ENCODE assay signal across 10 mouse cellular contexts in genomic region chr6:116468081-116468480, GRCm38 (mm10). TPM values are rescaled to one million over a fixed set of nuclear protein-coding genes. Genes with fewer than 3 reads are reported as not detected.
DNase-seq lines count a peak whose midpoint lies in the region; ATAC-seq and TF ChIP-seq lines count a peak whose summit lies in the region.
"Had no signal": no experiment of that assay in that cellular context is flagged by ENCODE, and none has a peak within 500 bp of the region (broad histone marks: within the 10 kb centered on the region; RNA-seq: fewer than 3 reads in every experiment).

No protein-coding gene starts in this region.

- TF ChIP-seq CTCF in left cerebral cortex, adult 2 months (IDR thresholded peaks at IDR 0.05) = peak; percentile 63
- peak in 2 of 3 experiments; percentile 60 to 66; a peak in 4 of 6 replicates for TF ChIP-seq CTCF in MEL (IDR thresholded peaks at IDR 0.05 in 2 of 3, conservative IDR thresholded peaks at IDR 0.05 in 1 of 3; ENCODE audit: control insufficient read depth in 1 of 3, insufficient read depth in 1 of 3, low read depth in 2 of 3, low read length in 3 of 3, poor library complexity in 1 of 3, severe bottlenecking in 1 of 3)

- no peak for DNase-seq in left cerebral cortex, adult 2 months (ENCODE audit: extremely low spot score in 1 of 2, low spot score in 2 of 2)
- no peak for DNase-seq in left cerebral cortex, adult 18-20 months (ENCODE audit: low spot score in 2 of 2)
- DNase-seq in MEL (ENCODE audit: low read depth, low spot score) (peak; percentile 58), adipocyte (ENCODE audit: low spot score) (peak; percentile 83)
- no peak for DNase-seq in cerebellum, adult 11-12 months
- no peak for DNase-seq in adrenal gland, postnatal 14 days

- H3K9me3 ChIP-seq in MEL (replicated peaks; ENCODE audit: insufficient read depth, low read length) = no peaks in the 10 kb centered on the region
- H3K9me3 ChIP-seq: hindbrain, embryonic 15.5 days; megakaryocyte, embryonic 14.5 days had no signal

- no peaks in the 10 kb centered on the region for H3K27me3 ChIP-seq in MEL (ENCODE audit: control insufficient read depth in 1 of 2, insufficient read depth in 2 of 2, low read length in 2 of 2)
- H3K27me3 ChIP-seq: hindbrain, embryonic 15.5 days; megakaryocyte, embryonic 14.5 days had no signal

- H3K4me3 ChIP-seq in left cerebral cortex, adult 2 months = no peak overlapping the region
- no peak overlapping the region for H3K4me3 ChIP-seq in MEL (ENCODE audit: control insufficient read depth in 1 of 2, insufficient read depth in 1 of 2, low read depth in 2 of 2, low read length in 2 of 2)
- H3K4me3 ChIP-seq: hindbrain, embryonic 15.5 days; megakaryocyte, embryonic 14.5 days had no signal

- peak; percentile 81 for ATAC-seq in megakaryocyte-erythroid progenitor cell, adult 5-6 weeks (replicated peaks; ENCODE audit: low FRiP score, low TSS enrichment, poor library complexity, severe bottlenecking)

- H3K27ac ChIP-seq in left cerebral cortex, adult 2 months = no peak overlapping the region
- no peak overlapping the region for H3K27ac ChIP-seq in MEL (ENCODE audit: control insufficient read depth, low read depth, low read length)
- H3K27ac ChIP-seq: hindbrain, embryonic 15.5 days had no signal

- no peak for TF ChIP-seq POLR2A in MEL (IDR thresholded peaks at IDR 0.05; ENCODE audit: control insufficient read depth in 1 of 2, insufficient read depth in 1 of 2, low read depth in 1 of 2, low read length in 2 of 2, poor library complexity in 1 of 2)

- H3K4me1 ChIP-seq in MEL (ENCODE audit: control insufficient read depth in 1 of 2, insufficient read depth in 2 of 2, low read length in 2 of 2) = no peaks in the 10 kb centered on the region
- H3K4me1 ChIP-seq: hindbrain, embryonic 15.5 days had no signal

- H3K36me3 ChIP-seq in MEL (ENCODE audit: control insufficient read depth in 1 of 2, insufficient read depth in 2 of 2, low read length in 2 of 2) = no peaks in the 10 kb centered on the region
- H3K36me3 ChIP-seq: hindbrain, embryonic 15.5 days had no signal

- TF ChIP-seq EP300 in MEL (IDR thresholded peaks at IDR 0.05; ENCODE audit: low read depth in 1 of 2, low read length in 2 of 2) = no peak

- intact Hi-C loops in left cerebral cortex, adult 2 months (cut with DNase I) = no loop called here

- TF ChIP-seq RAD21 in MEL (IDR thresholded peaks at IDR 0.05; ENCODE audit: low read depth, low read length) = peak; percentile 52

- no peak overlapping the region for H3K9ac ChIP-seq in MEL (ENCODE audit: control insufficient read depth, low read depth, low read length, poor library complexity, severe bottlenecking)
- H3K9ac ChIP-seq: hindbrain, embryonic 15.5 days had no signal

- no peaks in the 10 kb centered on the region for H3K79me2 ChIP-seq in MEL (ENCODE audit: control insufficient read depth, insufficient read depth, low read length, poor library complexity)

TF ChIP-seq in MEL, 35 proteins besides CTCF, POLR2A, EP300 and RAD21:
- peak; percentile 69 for TF ChIP-seq SMC3 (IDR thresholded peaks at IDR 0.05; ENCODE audit: low read depth, low read length)
- TF ChIP-seq MYB (IDR thresholded peaks at IDR 0.05; ENCODE audit: low read depth, low read length) = no peak
- TF ChIP-seq ETS1 (IDR thresholded peaks at IDR 0.05; ENCODE audit: low read depth, low read length) = no peak

RNA-seq across cellular contexts. Expression of gene Alox5, which starts 7.1 kb away (rescaled TPM):
- 1 to 10 TPM; 1.7 to 2.6 TPM for total RNA-seq in left cerebral cortex, adult 2 months (2021)
- 1 to 10 TPM; 1.4 to 1.5 TPM for total RNA-seq in left cerebral cortex, adult 18-20 months (2021)
- total RNA-seq in MEL (2012; rRNA removed) = 1.1 and 1.6 TPM in 2 replicates
- polyA plus RNA-seq in MEL (2012; ENCODE audit: insufficient read depth in 1 of 2, insufficient read length in 2 of 2, low read depth in 1 of 2, low replicate concordance in 2 of 2, missing spikeins in 1 of 2) = 1 to 10 TPM in 1 of 2 experiments, not detected in 1; 5.7 TPM
- total RNA-seq in megakaryocyte-erythroid progenitor cell, adult 5-6 weeks (2014; fragmentation: Nextera tagmentation) = 3.2 and 4.4 TPM in 2 replicates
- total RNA-seq in megakaryocyte-erythroid progenitor cell, adult 5-6 weeks (2017) = 4.2 and 5.7 TPM in 2 replicates
- 1.5 and 2.7 TPM in 2 replicates for total RNA-seq in adrenal gland, postnatal 14 days (2021)

RNA-seq across cellular contexts. Expression of gene Olfr211, which starts 20.8 kb away (rescaled TPM):
- total RNA-seq in left cerebral cortex, adult 2 months (2021) = not detected
- total RNA-seq in left cerebral cortex, adult 18-20 months (2021) = not detected
- total RNA-seq in MEL (2012; rRNA removed) = not detected in 2 replicates
- not detected for polyA plus RNA-seq in MEL (2012; ENCODE audit: insufficient read depth in 1 of 2, insufficient read length in 2 of 2, low read depth in 1 of 2, low replicate concordance in 2 of 2, missing spikeins in 1 of 2)
- total RNA-seq in megakaryocyte-erythroid progenitor cell, adult 5-6 weeks (2014; fragmentation: Nextera tagmentation) = not detected in 2 replicates
- total RNA-seq in megakaryocyte-erythroid progenitor cell, adult 5-6 weeks (2017) = not detected in 2 replicates
- total RNA-seq in adrenal gland, postnatal 14 days (2021) = not detected in 2 replicates
- total RNA-seq: gastrocnemius, postnatal 4 days had no signal
- polyA plus RNA-seq: hindbrain, embryonic 15.5 days had no signal

RNA-seq across cellular contexts. Expression of gene Olfr212, which starts 38.2 kb away (rescaled TPM):
- not detected for total RNA-seq in left cerebral cortex, adult 2 months (2021)
- total RNA-seq in left cerebral cortex, adult 18-20 months (2021) = not detected
- not detected in 2 replicates for total RNA-seq in MEL (2012; rRNA removed)
- polyA plus RNA-seq in MEL (2012; ENCODE audit: insufficient read depth in 1 of 2, insufficient read length in 2 of 2, low read depth in 1 of 2, low replicate concordance in 2 of 2, missing spikeins in 1 of 2) = under 1 TPM in 1 of 2 experiments, not detected in 1; 0.03 TPM
- not detected in 2 replicates for total RNA-seq in megakaryocyte-erythroid progenitor cell, adult 5-6 weeks (2014; fragmentation: Nextera tagmentation)
- not detected in 2 replicates for total RNA-seq in megakaryocyte-erythroid progenitor cell, adult 5-6 weeks (2017)
- not detected in 2 replicates for total RNA-seq in adrenal gland, postnatal 14 days (2021)
- total RNA-seq: gastrocnemius, postnatal 4 days had no signal
- polyA plus RNA-seq: hindbrain, embryonic 15.5 days had no signal

Comparison
In these comparisons a context has a peak if more than half of its experiments do, and no peak if none do; other contexts are left out.
1. DNase-seq: peak in MEL (single experiment) and adipocyte (single experiment); none in left cerebral cortex, adult 2 months (0 of 2), left cerebral cortex, adult 18-20 months (0 of 2), cerebellum, adult 11-12 months (single experiment) and adrenal gland, postnatal 14 days (single experiment).